Mouse (Mus musculus): ENCODE results near the gene A630001G21Rik. TPM values are rescaled to one million over a fixed set of nuclear protein-coding genes. Genes with fewer than 3 reads are reported as not detected.

A630001G21Rik gene
- polyA plus RNA-seq, 1 experiment from 2014 or later: 0.90 TPM

GRCm38 (mm10) chr1:85692281-85692680 lies 86.2 kb downstream of the A630001G21Rik start:
- no peak overlapping the region for H3K4me3 ChIP-seq (replicated peaks)
- H3K9me3 ChIP-seq: no peaks in the 10 kb centered on the region
- no peaks in the 10 kb centered on the region for H3K36me3 ChIP-seq
- WGBS: 71% methylated on average over 1 of the region's 1 CpGs
- no peaks in the 10 kb centered on the region for H3K4me1 ChIP-seq (replicated peaks)
- no peak for ATAC-seq
- H3K9ac ChIP-seq (replicated peaks): no peak overlapping the region
- H3K4me2 ChIP-seq (replicated peaks): no peak overlapping the region
- no peak overlapping the region for H3K27ac ChIP-seq
- no peaks in the 10 kb centered on the region for H3K27me3 ChIP-seq

- H3K27me3 ChIP-seq: no peaks in the 10 kb centered on the region
- H3K4me3 ChIP-seq (replicated peaks): no peak overlapping the region
- no peak overlapping the region for H3K4me2 ChIP-seq (replicated peaks)
- H3K9ac ChIP-seq (replicated peaks): no peak overlapping the region
- H3K4me1 ChIP-seq (replicated peaks): no peaks in the 10 kb centered on the region
- H3K36me3 ChIP-seq: no peaks in the 10 kb centered on the region
- H3K9me3 ChIP-seq: no peaks in the 10 kb centered on the region
- no peak for ATAC-seq
- 89% methylated on average over 3 of the region's 3 CpGs for WGBS
- no peak overlapping the region for H3K27ac ChIP-seq
These were observed 87.9 kb downstream of the A630001G21Rik start for GRCm38 (mm10) chr1:85690544-85690943.

GRCm38 (mm10) chr1:85687346-85687745 lies 91.1 kb downstream of the A630001G21Rik start:
- no peak overlapping the region for H3K9ac ChIP-seq (replicated peaks)
- H3K4me1 ChIP-seq (replicated peaks): no peaks in the 10 kb centered on the region
- H3K4me2 ChIP-seq (replicated peaks): no peak overlapping the region
- no peak for ATAC-seq
- no peak overlapping the region for H3K27ac ChIP-seq
- no peaks in the 10 kb centered on the region for H3K36me3 ChIP-seq
- H3K9me3 ChIP-seq: no peaks in the 10 kb centered on the region
- H3K4me3 ChIP-seq (replicated peaks): no peak overlapping the region
- 75% methylated on average over 5 of the region's 5 CpGs for WGBS
- H3K27me3 ChIP-seq: no peaks in the 10 kb centered on the region

GRCm38 (mm10) chr1:85686666-85687065 lies 91.8 kb downstream of the A630001G21Rik start:
- no peaks in the 10 kb centered on the region for H3K4me1 ChIP-seq (replicated peaks)
- no peak overlapping the region for H3K4me2 ChIP-seq (replicated peaks)
- H3K9ac ChIP-seq (replicated peaks): no peak overlapping the region
- no peaks in the 10 kb centered on the region for H3K9me3 ChIP-seq
- 80% methylated on average over 5 of the region's 5 CpGs for WGBS
- no peak overlapping the region for H3K27ac ChIP-seq
- H3K27me3 ChIP-seq: no peaks in the 10 kb centered on the region
- H3K4me3 ChIP-seq (replicated peaks): no peak overlapping the region
- H3K36me3 ChIP-seq: no peaks in the 10 kb centered on the region
- ATAC-seq: no peak

- Histone ChIP-seq H3K9me3 (no peaks in the 10 kb centered on the region), H3K4me2 (replicated peaks) (no peak overlapping the region), H3K9ac (replicated peaks) (no peak overlapping the region), H3K4me3 (replicated peaks) (no peak overlapping the region), H3K27me3 (no peaks in the 10 kb centered on the region), H3K4me1 (replicated peaks) (no peaks in the 10 kb centered on the region), H3K27ac (no peak overlapping the region), H3K36me3 (no peaks in the 10 kb centered on the region)
- no peak for ATAC-seq
- 63% methylated on average over 4 of the region's 4 CpGs for WGBS
These were observed 98.2 kb downstream of the A630001G21Rik start for GRCm38 (mm10) chr1:85680226-85680625.

Small RNA genes within 50 kb of the gene (microRNA-seq; reads per million reads assigned to microRNA genes)
- not detected for gene Gm25472
- not detected for gene Mir8096

Other genes starting within 250 kb of the A630001G21Rik start
- not detected in 2 replicates for gene G530012D18Rik, start 203.0 kb downstream of the A630001G21Rik start, polyA plus RNA-seq (2015; fragmentation: Nextera tagmentation; extraction: Ambion mirVana)
- gene Sp110, start 179.8 kb downstream of the A630001G21Rik start, polyA plus RNA-seq (2015; fragmentation: Nextera tagmentation; extraction: Ambion mirVana): 0.38 and 0.68 TPM in 2 replicates
- gene Sp140, start 178.3 kb downstream of the A630001G21Rik start, polyA plus RNA-seq (2015; fragmentation: Nextera tagmentation; extraction: Ambion mirVana): 0.36 and 0.46 TPM in 2 replicates
- 0.30 and 0.59 TPM in 2 replicates for gene Sp100, start 128.7 kb downstream of the A630001G21Rik start, polyA plus RNA-seq (2015; fragmentation: Nextera tagmentation; extraction: Ambion mirVana)
- gene Cab39, start 14.8 kb upstream of the A630001G21Rik start, polyA plus RNA-seq (2015; fragmentation: Nextera tagmentation; extraction: Ambion mirVana): 52.1 and 54.9 TPM in 2 replicates
- gene Itm2c, start 115.6 kb upstream of the A630001G21Rik start, polyA plus RNA-seq (2015; fragmentation: Nextera tagmentation; extraction: Ambion mirVana): 179 and 201 TPM in 2 replicates
- 6.4 and 6.5 TPM in 2 replicates for gene 4933407L21Rik, start 149.8 kb upstream of the A630001G21Rik start, polyA plus RNA-seq (2015; fragmentation: Nextera tagmentation; extraction: Ambion mirVana)
- gene Gpr55, start 182.4 kb upstream of the A630001G21Rik start, polyA plus RNA-seq (2015; fragmentation: Nextera tagmentation; extraction: Ambion mirVana): 0.05 and 0.07 TPM in 2 replicates
- 0.27 TPM in 1 of 2 replicates, not detected in the other for gene Spata3, start 238.2 kb upstream of the A630001G21Rik start, polyA plus RNA-seq (2015; fragmentation: Nextera tagmentation; extraction: Ambion mirVana)

All from midbrain, embryonic 13.5 days (tissue).